Mouse (Mus musculus) heart, postnatal 14 days (tissue): ENCODE measurements around the gene Olfr572. TPM values are rescaled to one million over a fixed set of nuclear protein-coding genes. Genes with fewer than 3 reads are reported as not detected.

ENCODE experiments used
- DNase-seq, 2 experiments: peaks; one replicate each; pipeline ENCODE4 v3.0.0; 2021 to 2022
- intact Hi-C: fragments of 180-260 bp; cut with DNase I; formaldehyde crosslinking; loops from one replicate; pipeline ENCODE4 v1.15.1; 2025
- long read RNA-seq, 2 experiments: library from polyadenylated mRNA; stranded (forward); transcript quantifications; one replicate each; pipeline ENCODE4 v2.0.0; 2021
- total RNA-seq, 2 experiments: library from RNA; stranded (reverse); gene quantifications; 2 replicates each; pipeline ENCODE4 v1.2.3; 2021

Olfr572 gene
- not detected for total RNA-seq
- long read RNA-seq, experiment 1, result 0 reads
- long read RNA-seq, experiment 2, result 0 reads

DNA sequence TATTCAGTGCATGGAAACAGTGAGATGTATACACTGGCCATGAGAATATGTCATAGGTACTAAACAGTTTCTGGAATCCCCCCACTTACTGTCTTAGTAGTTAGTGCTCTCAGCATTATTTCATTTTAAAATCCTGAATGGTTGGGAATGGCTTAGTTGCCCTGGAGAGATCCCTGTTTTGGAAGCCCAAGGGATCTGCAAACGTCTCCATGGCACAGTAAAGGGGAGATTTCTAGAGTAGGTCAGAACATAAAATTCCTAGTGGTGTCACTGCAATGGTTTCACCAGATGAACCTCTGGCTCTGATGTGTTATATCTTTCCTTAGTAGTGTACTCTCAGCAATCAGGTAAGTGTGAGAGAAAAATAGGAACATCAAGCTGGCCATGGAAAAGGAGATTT lies at the start of gene Olfr572:
Gene Olfr572 (plus strand): TSS at position 301 of the 400 bp plus-strand sequence.
- no peak for DNase-seq
- intact Hi-C loops, result loop anchor here (10.0 kb wide), 1 partner anchor 229 kb away; the partner anchor contains the start of gene Olfr557

- intact Hi-C loops, result no loop called here
- DNase-seq, result no peak
These were observed 47.4 kb upstream of the Olfr572 start, which contains the start of gene Olfr568 for GRCm38 (mm10) chr7:102876822-102877221. Gene Olfr568 (plus strand): TSS chr7:102877122.

GRCm38 (mm10) chr7:102890782-102891181 lies 33.4 kb upstream of the Olfr572 start, which contains the start of gene Olfr569:
Gene Olfr569 (minus strand): TSS chr7:102890882.
- intact Hi-C loops, result no loop called here
- no peak for DNase-seq

DNA sequence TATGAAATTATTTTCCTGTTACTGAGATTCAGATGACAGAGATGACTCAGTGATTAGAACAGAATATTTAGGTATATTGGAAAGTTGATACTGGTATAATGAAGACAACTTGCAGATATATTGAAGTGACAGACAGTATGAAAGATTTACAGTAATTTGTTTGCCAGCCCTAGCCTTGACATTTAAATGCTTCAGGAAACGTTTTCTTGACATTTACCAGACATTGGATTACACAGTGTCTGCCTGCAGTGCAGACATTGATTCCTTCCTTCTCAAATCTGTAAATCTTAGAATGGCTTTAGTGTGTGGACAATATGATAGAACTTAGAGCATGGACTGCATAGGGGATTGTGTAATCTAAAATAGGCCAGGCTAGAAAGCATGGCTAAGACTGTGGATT lies 8.9 kb upstream of the Olfr572 start:
- DNase-seq, result no peak
- intact Hi-C loops, result no loop called here

DNA sequence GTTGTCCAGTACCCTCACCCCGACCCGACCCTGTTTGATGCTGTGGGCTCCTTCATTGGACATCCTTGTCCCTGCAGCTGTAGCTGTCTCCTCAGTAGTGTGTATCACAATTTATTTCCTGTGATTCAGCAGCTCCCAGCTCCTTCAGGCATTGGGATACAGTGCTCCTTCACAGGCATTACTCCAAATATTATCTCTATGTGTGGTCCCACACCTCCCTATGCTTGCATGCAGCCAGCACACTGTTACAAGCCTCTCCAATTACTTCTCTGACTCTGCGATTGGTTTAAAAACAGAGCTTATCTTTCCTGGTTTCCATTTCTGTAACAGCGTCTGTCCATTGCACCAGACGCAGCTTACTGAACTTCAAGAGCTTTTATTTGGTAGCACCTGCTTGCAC lies 7.8 kb upstream of the Olfr572 start:
- DNase-seq, result no peak
- intact Hi-C loops, result no loop called here

DNA sequence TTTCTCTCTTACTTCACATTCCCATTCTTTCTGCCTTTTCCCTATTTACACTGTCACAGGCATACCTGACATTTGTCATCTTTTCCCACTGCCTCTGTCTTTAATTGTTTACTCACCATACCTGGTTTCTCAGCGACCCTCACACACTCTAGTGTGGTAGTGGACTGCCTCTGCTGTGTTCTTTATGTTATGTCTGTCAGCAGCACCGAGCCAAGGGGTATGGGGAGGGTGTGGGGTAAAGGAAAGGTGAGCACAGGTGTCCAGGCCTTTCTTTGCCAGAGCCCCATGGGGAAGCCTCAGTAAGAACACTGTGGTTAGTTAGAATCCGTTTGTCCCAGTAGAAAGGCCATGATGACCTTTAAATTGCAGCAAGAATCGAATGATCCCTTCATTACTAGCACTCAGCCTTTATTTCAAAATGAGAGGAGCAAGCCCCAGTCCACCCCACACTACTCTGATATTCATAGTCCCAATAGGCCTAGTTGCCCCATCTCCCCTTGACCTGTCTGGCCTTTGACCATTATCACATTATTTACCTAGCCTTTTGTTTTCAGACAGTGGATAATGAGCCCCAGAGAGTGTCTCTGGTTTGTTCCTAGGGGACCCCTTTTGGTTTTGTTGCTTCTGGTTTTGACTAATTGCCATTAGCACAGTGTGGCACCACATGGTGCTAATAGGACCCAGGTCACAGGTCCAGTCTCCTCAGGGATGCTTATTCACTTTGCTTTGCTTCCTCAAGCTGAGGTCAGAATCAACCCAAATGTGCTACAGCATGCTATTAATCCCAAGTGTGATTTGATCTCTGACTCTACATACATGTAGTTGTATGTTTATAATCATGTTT lies 7.0 kb upstream of the Olfr572 start, which contains the start of gene Olfr571:
Gene Olfr571 (minus strand): TSS at position 505 of the 844 bp plus-strand sequence.
- no peak for DNase-seq
- intact Hi-C loops, result no loop called here

DNA sequence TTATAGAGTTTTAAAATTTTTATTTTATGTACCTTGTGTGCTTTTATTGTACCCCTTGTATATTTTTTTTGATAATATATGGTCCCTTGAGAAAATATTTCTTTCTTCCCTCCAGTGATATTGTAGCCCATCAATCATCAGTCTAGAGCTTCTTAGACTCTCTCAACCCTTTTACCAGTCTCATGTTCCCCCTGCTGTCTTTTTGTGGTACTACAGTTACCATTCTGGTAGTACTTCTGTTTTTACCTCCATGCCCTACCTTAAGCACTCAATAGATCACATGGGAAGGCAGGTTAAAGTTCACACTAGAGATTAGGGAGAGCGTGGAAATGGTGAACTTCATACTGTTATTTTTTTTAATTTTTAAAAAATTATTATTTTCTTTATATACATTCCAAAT lies 4.6 kb upstream of the Olfr572 start:
- intact Hi-C loops, result loop anchor here (2.0 to 10.0 kb wide), 3 partner anchors 225 to 407 kb away; partner anchors contain the start of genes Olfr556 and Olfr557
- DNase-seq, result peak in 1 of 2 experiments; percentile 48

DNA sequence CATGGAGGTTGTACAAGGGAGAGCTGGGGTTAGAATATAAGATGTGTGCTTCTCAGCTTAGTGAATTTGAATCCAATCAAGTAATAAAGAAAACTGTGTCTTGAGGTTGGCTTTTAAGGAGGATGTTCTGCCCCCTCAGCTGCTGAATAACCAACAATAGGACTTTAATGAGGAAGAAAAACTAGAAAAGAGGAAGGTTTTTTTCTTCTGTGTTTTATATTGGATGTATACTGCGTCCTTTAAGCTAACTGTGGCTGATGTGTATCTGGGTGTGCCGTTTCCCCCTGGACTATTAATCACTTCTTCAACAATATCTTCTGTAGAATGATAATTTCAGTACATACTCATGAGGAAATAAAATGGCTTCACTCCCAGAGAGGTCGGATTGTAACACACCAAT lies 2.9 kb downstream of the Olfr572 start:
- no peak for DNase-seq
- intact Hi-C loops, result loop anchor here (10.0 kb wide), 1 partner anchor 232 kb away; the partner anchor contains the start of gene Olfr557

- DNase-seq, result no peak
- intact Hi-C loops, result no loop called here
These were observed 18.3 kb downstream of the Olfr572 start, which contains the start of gene Olfr573-ps1 for GRCm38 (mm10) chr7:102942475-102942874. Gene Olfr573-ps1 (minus strand): TSS chr7:102942575.

DNA sequence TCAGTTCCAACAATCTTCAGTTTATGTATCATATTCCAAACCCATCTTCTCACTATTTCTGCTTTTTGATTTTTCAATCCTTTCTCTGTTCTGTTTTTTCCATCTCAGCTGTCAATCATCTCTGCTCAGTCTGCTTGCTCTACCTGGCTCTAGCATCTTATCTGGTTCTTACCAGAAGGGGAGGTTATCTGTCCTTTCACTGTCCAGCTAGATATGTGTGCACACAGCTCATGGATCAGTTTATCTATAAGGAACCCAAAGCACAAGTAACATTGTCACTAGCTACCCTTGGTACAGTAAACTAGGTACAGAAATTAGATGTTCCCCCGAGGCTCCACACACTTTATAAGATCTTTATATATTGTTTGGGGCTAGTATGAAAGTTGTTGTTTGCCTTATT lies 19.2 kb downstream of the Olfr572 start:
- no peak for DNase-seq
- intact Hi-C loops, result no loop called here

- intact Hi-C loops, result no loop called here
- no peak for DNase-seq
These were observed 24.0 kb downstream of the Olfr572 start, which contains the start of gene Olfr574 for GRCm38 (mm10) chr7:102948167-102948566. Gene Olfr574 (plus strand): TSS chr7:102948467.

DNA sequence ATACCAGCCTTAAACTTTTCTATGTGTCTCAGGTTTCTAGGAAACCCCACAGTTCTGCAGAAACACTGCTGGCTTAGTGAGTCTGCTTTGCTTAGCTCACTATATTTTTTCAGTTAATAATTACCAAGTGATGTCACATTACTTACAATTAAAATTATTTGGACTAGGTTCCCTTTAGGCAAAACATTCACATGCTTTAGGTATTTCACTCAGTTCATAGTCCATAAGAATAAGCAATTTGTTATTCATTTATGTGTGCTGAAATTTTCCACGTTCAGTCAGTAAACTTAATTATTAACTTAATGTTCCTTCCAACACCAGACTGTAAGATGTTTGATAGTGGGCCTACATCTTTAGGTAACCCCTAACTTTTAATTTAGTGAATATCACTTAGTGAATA lies 26.5 kb downstream of the Olfr572 start:
- intact Hi-C loops, result no loop called here
- no peak for DNase-seq

- intact Hi-C loops, result no loop called here
- no peak for DNase-seq
These were observed 33.9 kb downstream of the Olfr572 start for GRCm38 (mm10) chr7:102958137-102958536.

- intact Hi-C loops, result no loop called here
- no peak for DNase-seq
These were observed 34.4 kb downstream of the Olfr572 start, which contains the start of gene Olfr575 for GRCm38 (mm10) chr7:102958593-102958992. Gene Olfr575 (minus strand): TSS chr7:102958775.

DNA sequence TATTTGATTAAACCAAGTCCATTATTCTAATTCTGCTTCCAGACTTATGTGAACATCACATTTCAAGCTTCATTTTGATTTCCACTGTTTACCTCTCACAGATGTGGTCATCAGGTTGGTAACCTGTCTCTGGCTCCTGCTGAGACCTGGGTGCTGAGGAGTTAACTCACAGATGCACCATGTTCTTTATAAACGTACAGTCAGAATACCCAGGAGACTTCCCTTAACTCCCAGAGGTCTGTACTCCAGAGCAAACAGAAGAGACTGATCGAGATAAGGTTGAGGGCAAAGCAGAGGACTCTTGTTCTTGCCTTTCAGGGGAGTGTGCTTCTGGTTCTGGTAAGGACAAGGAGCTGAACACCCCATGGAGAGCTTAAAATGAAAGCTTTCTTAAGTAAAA lies 38.2 kb downstream of the Olfr572 start, which contains the start of gene Olfr576:
Gene Olfr576 (plus strand): TSS at position 301 of the 400 bp plus-strand sequence.
- intact Hi-C loops, result no loop called here
- DNase-seq, result no peak

- no peak for DNase-seq
- intact Hi-C loops, result no loop called here
These were observed 50.2 kb downstream of the Olfr572 start for GRCm38 (mm10) chr7:102974399-102974798.

DNA sequence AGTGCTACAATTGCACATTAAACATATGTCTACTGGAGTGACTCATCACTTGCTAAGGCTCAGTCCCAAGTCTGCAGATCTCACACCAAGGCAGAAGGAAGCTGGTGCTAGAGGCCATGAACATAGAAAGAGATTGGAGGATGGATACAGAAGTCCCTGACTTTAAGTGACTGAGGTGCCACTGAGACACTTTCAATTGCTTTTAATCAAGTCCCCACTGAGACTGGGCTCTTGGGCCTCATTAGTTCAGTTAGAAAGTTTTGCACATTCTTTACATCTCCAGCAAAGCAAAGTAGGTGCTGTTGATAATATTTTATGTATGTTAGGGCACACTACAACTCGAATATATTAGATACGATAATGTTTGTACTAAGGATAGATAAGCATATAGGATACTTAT lies 51.6 kb downstream of the Olfr572 start, which contains the start of gene Olfr577:
Gene Olfr577 (minus strand): TSS at position 101 of the 400 bp plus-strand sequence.
- DNase-seq, result no peak
- intact Hi-C loops, result no loop called here
